Mouse (Mus musculus): ENCODE measurements around the gene Dmp1.

Gene Dmp1

DNA sequence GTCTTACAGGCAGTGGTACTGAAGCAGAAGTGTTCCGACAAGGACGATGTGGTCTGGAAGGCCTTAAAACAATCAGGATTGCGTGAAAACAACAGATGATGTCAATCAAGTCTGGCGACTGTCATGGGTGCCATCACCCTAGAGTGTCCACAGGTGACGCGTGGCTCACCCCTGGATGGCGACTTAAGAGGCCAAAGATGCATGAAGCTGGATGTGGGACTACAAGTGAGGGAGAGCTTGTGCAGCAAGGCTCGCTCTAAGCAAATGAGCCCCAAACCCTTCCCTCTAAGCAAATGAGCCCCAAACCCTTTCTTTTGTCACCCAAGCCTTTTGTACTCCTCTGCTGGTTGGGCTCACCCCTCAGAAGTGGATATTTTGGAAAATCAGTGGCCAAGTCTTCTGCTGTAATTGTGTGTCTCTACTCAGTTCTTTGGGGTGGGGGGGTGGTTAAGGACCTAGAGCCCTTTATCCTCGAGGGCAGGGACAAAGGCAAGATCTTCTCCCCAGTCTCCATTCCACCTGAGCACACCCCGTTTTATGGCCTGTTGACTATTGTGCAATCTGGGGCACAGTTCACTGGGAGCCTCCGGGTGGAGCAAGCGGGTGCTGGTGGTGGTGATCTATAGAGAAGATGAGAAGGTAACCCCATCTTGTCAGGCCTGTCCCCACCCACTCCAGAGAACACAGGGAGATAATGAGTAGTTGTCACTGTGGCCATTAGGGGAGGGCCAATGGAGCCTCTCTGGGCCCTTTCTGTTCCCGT lies 60.8 kb downstream of the Dmp1 start:
- DNase-seq, result no peak
